Mouse (Mus musculus) lung, embryonic 16.5 days (tissue): ENCODE results near the gene Hunk. TPM values are rescaled to one million over a fixed set of nuclear protein-coding genes. Genes with fewer than 3 reads are reported as not detected.

ENCODE experiments used
- ATAC-seq: fragments of 200-750 bp; cut with Nextera tagmentation; 2 replicates; pipeline ENCODE4 v1.8.0; 2017; ENCODE audit warnings: low read depth, mild to moderate bottlenecking, moderate library complexity
- H3K27ac ChIP-seq: fragments of 300-500 bp; sonication (generic); 2 replicates; pipeline ENCODE4 v1.5.1; 2014; ENCODE audit warnings: mild to moderate bottlenecking, control low read depth, low read length
- H3K27me3 ChIP-seq: fragments of 300-500 bp; sonication (generic); 2 replicates; pipeline ENCODE4 v1.6.1; 2014; ENCODE audit warnings: low read depth, low read length, mixed read lengths; ENCODE audit not compliant: control insufficient read depth, insufficient read depth
- H3K36me3 ChIP-seq: fragments of 300-500 bp; sonication (generic); 2 replicates; pipeline ENCODE4 v1.6.1; 2014; ENCODE audit warnings: low read length; ENCODE audit not compliant: control insufficient read depth, insufficient read depth
- H3K4me1 ChIP-seq: fragments of 300-500 bp; sonication (generic); replicated peaks from 2 replicates; pipeline ENCODE4 v1.6.1; 2014; ENCODE audit warnings: low read length, mixed read lengths; ENCODE audit not compliant: control insufficient read depth, insufficient read depth
- H3K4me2 ChIP-seq: fragments of 300-500 bp; sonication (generic); 2 replicates; pipeline ENCODE4 v1.6.1; 2014; ENCODE audit warnings: low read depth, low read length, control low read depth
- H3K4me3 ChIP-seq: fragments of 300-500 bp; sonication (generic); 2 replicates; pipeline ENCODE4 v1.5.1; 2014; ENCODE audit warnings: mild to moderate bottlenecking, low read length, control low read depth
- H3K9ac ChIP-seq: fragments of 300-500 bp; sonication (generic); 2 replicates; pipeline ENCODE4 v1.6.1; 2014; ENCODE audit warnings: low read length, control low read depth
- H3K9me3 ChIP-seq: fragments of 300-500 bp; sonication (generic); 2 replicates; pipeline ENCODE4 v1.6.1; 2016; ENCODE audit warnings: low read length; ENCODE audit not compliant: control insufficient read depth
- WGBS: fragments of 180-500 bp; shearing (Covaris S2); extraction: QIAGEN DNeasy Blood & Tissue Kit; methylation state at CpG from one replicate; pipeline ENCODE4 v1.1.7; 2014; 5-methylcytosine and 5-hydroxymethylcytosine counted together
- polyA plus RNA-seq: library from polyadenylated mRNA; unstranded; fragments of >200 nt; fragmentation: Nextera tagmentation; extraction: Ambion mirVana; gene quantifications from 2 replicates; pipeline ENCODE4 v1.2.1, GENCODE M21; 2015

Gene Hunk
- polyA plus RNA-seq, 1 experiment from 2014 or later: 16.2 TPM

- H3K36me3 ChIP-seq: no peaks in the 10 kb centered on the region
- H3K4me1 ChIP-seq: peaks cover 3% of the 10 kb centered on the region
- no peak overlapping the region for H3K9ac ChIP-seq
- no peaks in the 10 kb centered on the region for H3K9me3 ChIP-seq
- H3K27me3 ChIP-seq: peaks cover 2% of the 10 kb centered on the region; the same call in 1 of the 2 replicates
- H3K27ac ChIP-seq: 0 out of 2 replicates have a peak overlapping the region, but pooled peaks have one; percentile 7
- H3K4me2 ChIP-seq: no peak overlapping the region
- WGBS: 26% methylated on average over 9 of the region's 9 CpGs
- peak; percentile 53; the same call in 1 of the 2 replicates for ATAC-seq
- no peak overlapping the region for H3K4me3 ChIP-seq
Observed at GRCm38 (mm10) chr16:90544175-90544574, 158.4 kb downstream of the Hunk start.

- 47% methylated on average over 3 of the region's 3 CpGs for WGBS
- no peaks in the 10 kb centered on the region for H3K9me3 ChIP-seq
- H3K27ac ChIP-seq: no peak overlapping the region
- ATAC-seq: peak; percentile 12; the same call in 1 of the 2 replicates
- H3K4me2 ChIP-seq: no peak overlapping the region
- no peaks in the 10 kb centered on the region for H3K36me3 ChIP-seq
- no peak overlapping the region for H3K9ac ChIP-seq
- H3K27me3 ChIP-seq: peaks cover 2% of the 10 kb centered on the region; the same call in 1 of the 2 replicates
- H3K4me1 ChIP-seq: peaks cover 6% of the 10 kb centered on the region
- no peak overlapping the region for H3K4me3 ChIP-seq
Observed at GRCm38 (mm10) chr16:90545509-90545908, 159.7 kb downstream of the Hunk start.

DNA sequence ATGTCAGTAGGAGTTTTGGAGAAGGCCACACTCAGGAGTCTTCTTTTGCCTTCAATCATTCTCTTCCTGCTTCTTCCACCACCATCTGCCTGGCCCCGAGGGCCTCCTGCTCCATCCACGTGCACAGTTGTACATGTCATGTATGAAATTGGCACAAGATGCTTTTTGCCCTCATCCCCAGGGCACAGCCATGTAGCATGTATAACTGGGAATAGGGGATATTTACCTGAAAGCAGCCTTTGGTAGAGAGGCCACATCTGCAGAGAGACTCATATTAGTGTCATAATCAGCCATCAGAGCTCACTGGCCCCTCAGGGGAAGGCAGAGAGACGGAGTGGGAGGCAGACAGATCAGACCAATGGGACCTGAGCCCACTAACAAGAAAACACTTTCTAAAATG, 160.8 kb downstream of the Hunk start:
- no peaks in the 10 kb centered on the region for H3K36me3 ChIP-seq
- H3K27me3 ChIP-seq: peaks cover 2% of the 10 kb centered on the region; the same call in 1 of the 2 replicates
- H3K4me1 ChIP-seq: peaks cover 6% of the 10 kb centered on the region
- WGBS: 80% methylated on average over 3 of the region's 3 CpGs
- no peak overlapping the region for H3K4me3 ChIP-seq
- no peak overlapping the region for H3K27ac ChIP-seq
- H3K9ac ChIP-seq: no peak overlapping the region
- no peak overlapping the region for H3K4me2 ChIP-seq
- ATAC-seq: no peak
- H3K9me3 ChIP-seq: no peaks in the 10 kb centered on the region

GRCm38 (mm10) chr16:90547996-90548395, 162.2 kb downstream of the Hunk start:
- 73% methylated on average over 9 of the region's 9 CpGs for WGBS

More at GRCm38 (mm10) chr16:90547996-90548395, 162.2 kb downstream of the Hunk start:
- Histone ChIP-seq H3K9ac (no peak overlapping the region), H3K4me2 (no peak overlapping the region), H3K27me3 (peaks cover 2% of the 10 kb centered on the region; the same call in 1 of the 2 replicates), H3K36me3 (no peaks in the 10 kb centered on the region), H3K4me1 (peaks cover 6% of the 10 kb centered on the region), H3K4me3 (no peak overlapping the region), H3K9me3 (no peaks in the 10 kb centered on the region), H3K27ac (no peak overlapping the region)
- ATAC-seq: no peak

Other genes starting within 250 kb of the Hunk start
- 11.1 and 12.8 TPM in 2 replicates for gene Tiam1, start 242.2 kb upstream of the Hunk start, polyA plus RNA-seq
- gene Sod1, start 165.3 kb upstream of the Hunk start, polyA plus RNA-seq: 1,312 and 1,369 TPM in 2 replicates
- 22.4 and 22.5 TPM in 2 replicates for gene Scaf4, start 101.5 kb upstream of the Hunk start, polyA plus RNA-seq